Mouse (Mus musculus) hindbrain, embryonic 13.5 days (tissue): ENCODE measurements around the gene Hist1h4j. TPM values are rescaled to one million over a fixed set of nuclear protein-coding genes. Genes with fewer than 3 reads are reported as not detected.
"Not testable (repeated sequence)": the region's sequence is repeated elsewhere in the genome, so short reads cannot be mapped to it uniquely, and the experiment has no call there.

Experiments used
- ATAC-seq: fragments of 200-750 bp; cut with Nextera tagmentation; 2 replicates; pipeline ENCODE4 v1.8.0; 2017; ENCODE audit warnings: moderate TSS enrichment; ENCODE audit not compliant: low FRiP score
- H3K27ac ChIP-seq: fragments of 300-500 bp; sonication (generic); 2 replicates; pipeline ENCODE4 v1.5.1; 2015; ENCODE audit warnings: inconsistent platforms, mild to moderate bottlenecking, moderate library complexity
- H3K27me3 ChIP-seq: fragments of 300-500 bp; sonication (generic); 2 replicates; pipeline ENCODE4 v1.6.1; 2015; ENCODE audit warnings: mild to moderate bottlenecking, inconsistent platforms
- H3K36me3 ChIP-seq: fragments of 300-500 bp; sonication (generic); 2 replicates; pipeline ENCODE4 v1.6.1; 2015; ENCODE audit warnings: mild to moderate bottlenecking, inconsistent platforms
- H3K4me1 ChIP-seq: fragments of 300-500 bp; sonication (generic); replicated peaks from 2 replicates; pipeline ENCODE4 v1.6.1; 2015; ENCODE audit warnings: inconsistent platforms
- H3K4me2 ChIP-seq: fragments of 300-500 bp; sonication (generic); 2 replicates; pipeline ENCODE4 v1.6.1; 2015; ENCODE audit warnings: inconsistent platforms, mild to moderate bottlenecking, moderate library complexity
- H3K4me3 ChIP-seq: fragments of 300-500 bp; sonication (generic); 2 replicates; pipeline ENCODE4 v1.5.1; 2015; ENCODE audit warnings: mild to moderate bottlenecking, inconsistent platforms
- H3K9ac ChIP-seq: fragments of 300-500 bp; sonication (generic); 2 replicates; pipeline ENCODE4 v1.6.1; 2015; ENCODE audit warnings: mild to moderate bottlenecking, inconsistent platforms
- H3K9me3 ChIP-seq: fragments of 300-500 bp; sonication (generic); 2 replicates; pipeline ENCODE4 v1.6.1; 2016; ENCODE audit warnings: inconsistent platforms
- WGBS: fragments of 180-500 bp; shearing (Covaris S2); methylation state at CpG from one replicate; pipeline ENCODE4 v1.1.7; 2015; 5-methylcytosine and 5-hydroxymethylcytosine counted together
- polyA plus RNA-seq: library from polyadenylated mRNA; unstranded; fragments of >200 nt; fragmentation: Nextera tagmentation; extraction: Ambion mirVana; gene quantifications from 2 replicates; pipeline ENCODE4 v1.2.1, GENCODE M21; 2015

Gene Hist1h4j
- polyA plus RNA-seq, 1 experiment from 2014 or later, result 0.84 TPM

- Histone ChIP-seq H3K36me3 (no peaks in the 10 kb centered on the region), H3K27ac (no peak overlapping the region), H3K4me2 (no peak overlapping the region), H3K9me3 (no peaks in the 10 kb centered on the region), H3K4me1 (peaks cover 20% of the 10 kb centered on the region), H3K9ac (no peak overlapping the region), H3K4me3 (no peak overlapping the region), H3K27me3 (no peaks in the 10 kb centered on the region)
- 98% methylated on average over 1 of the region's 1 CpGs for WGBS
- no peak for ATAC-seq
These were observed 10.1 kb downstream of the Hist1h4j start for GRCm38 (mm10) chr13:21745006-21745405.

GRCm38 (mm10) chr13:21749387-21750158 is 14.7 kb downstream of the Hist1h4j start:
- ATAC-seq, result no peak
- peak overlapping the region; percentile 84 for H3K4me2 ChIP-seq
- peak overlapping the region; percentile 93 for H3K27ac ChIP-seq
- no peaks in the 10 kb centered on the region for H3K27me3 ChIP-seq
- WGBS, result 5% methylated on average over 5 of the region's 5 CpGs
- H3K9ac ChIP-seq, result peak overlapping the region; percentile 79
- H3K36me3 ChIP-seq, result no peaks in the 10 kb centered on the region
- H3K4me1 ChIP-seq, result peaks cover 34% of the 10 kb centered on the region
- no peaks in the 10 kb centered on the region for H3K9me3 ChIP-seq
- peak overlapping the region; percentile 57 for H3K4me3 ChIP-seq

GRCm38 (mm10) chr13:21750159-21751017 is 15.5 kb downstream of the Hist1h4j start, which contains the start of gene Hist1h4k:
TSS of gene Hist1h4k (minus strand) at chr13:21750505.
- Histone ChIP-seq H3K9ac (peak within 1 kb of the TSS; percentile 79), H3K4me3 (peak within 1 kb of the TSS; percentile 57), H3K27ac (peak within 1 kb of the TSS; percentile 93), H3K4me1 (peaks cover 37% of the 10 kb centered on the region), H3K4me2 (peak within 1 kb of the TSS; percentile 84)
- not testable (repeated sequence) for H3K27me3 ChIP-seq, H3K36me3 ChIP-seq, H3K9me3 ChIP-seq
- peak; percentile 87 for ATAC-seq
- under 1% methylated on average over 47 of the region's 56 CpGs for WGBS

GRCm38 (mm10) chr13:21751417-21751816 is 16.6 kb downstream of the Hist1h4j start:
- Histone ChIP-seq H3K4me1 (peaks cover 37% of the 10 kb centered on the region), H3K9me3 (no peaks in the 10 kb centered on the region), H3K36me3 (no peaks in the 10 kb centered on the region), H3K4me2 (no peak overlapping the region), H3K27me3 (no peaks in the 10 kb centered on the region), H3K27ac (no peak overlapping the region), H3K4me3 (no peak overlapping the region), H3K9ac (no peak overlapping the region)
- no peak for ATAC-seq

GRCm38 (mm10) chr13:21751827-21752226 is 17.0 kb downstream of the Hist1h4j start:
- Histone ChIP-seq H3K4me3 (no peak overlapping the region), H3K27ac (no peak overlapping the region), H3K9me3 (no peaks in the 10 kb centered on the region), H3K9ac (no peak overlapping the region), H3K36me3 (no peaks in the 10 kb centered on the region), H3K27me3 (no peaks in the 10 kb centered on the region), H3K4me2 (no peak overlapping the region), H3K4me1 (peaks cover 37% of the 10 kb centered on the region)
- no peak for ATAC-seq
- 82% methylated on average over 3 of the region's 3 CpGs for WGBS

GRCm38 (mm10) chr13:21752356-21752755 is 17.5 kb downstream of the Hist1h4j start:
- Histone ChIP-seq H3K4me1 (peaks cover 34% of the 10 kb centered on the region), H3K9me3 (no peaks in the 10 kb centered on the region), H3K4me3 (no peak overlapping the region), H3K27ac (0 out of 2 replicates have a peak overlapping the region, but pooled peaks have one; percentile 48), H3K36me3 (no peaks in the 10 kb centered on the region), H3K9ac (no peak overlapping the region), H3K27me3 (no peaks in the 10 kb centered on the region), H3K4me2 (0 out of 2 replicates have a peak overlapping the region, but pooled peaks have one; percentile 76)
- 51% methylated on average over 3 of the region's 3 CpGs for WGBS
- no peak for ATAC-seq

GRCm38 (mm10) chr13:21753051-21753523 is 18.2 kb downstream of the Hist1h4j start:
- WGBS, result 5% methylated on average over 10 of the region's 10 CpGs
- peaks cover 31% of the 10 kb centered on the region for H3K4me1 ChIP-seq
- no peak for ATAC-seq

GRCm38 (mm10) chr13:21753524-21754285 is 18.8 kb downstream of the Hist1h4j start, which contains the start of the genes Hist1h2ak and Hist1h2bn:
TSS of gene Hist1h2ak (minus strand) at chr13:21753827.
TSS of gene Hist1h2bn (plus strand) at chr13:21754123.
- Histone ChIP-seq H3K4me3 (peak within 1 kb of the TSS; percentile 44), H3K27ac (peak within 1 kb of the TSS; percentile 95), H3K4me2 (peak within 1 kb of the TSS; percentile 76), H3K9ac (peak within 1 kb of the TSS; percentile 74), H3K4me1 (peaks cover 28% of the 10 kb centered on the region)
- H3K9me3 ChIP-seq, H3K27me3 ChIP-seq, H3K36me3 ChIP-seq: not testable (repeated sequence)
- under 1% methylated on average over 46 of the region's 50 CpGs for WGBS
- peak; percentile 96 for ATAC-seq

More at GRCm38 (mm10) chr13:21753051-21753523, 18.2 kb downstream of the Hist1h4j start:
- Histone ChIP-seq H3K27me3 (no peaks in the 10 kb centered on the region), H3K4me2 (peak overlapping the region; percentile 76), H3K27ac (peak overlapping the region; percentile 95), H3K4me3 (peak overlapping the region; percentile 44), H3K9ac (peak overlapping the region; percentile 74), H3K9me3 (no peaks in the 10 kb centered on the region), H3K36me3 (no peaks in the 10 kb centered on the region)

GRCm38 (mm10) chr13:21754294-21755001 is 19.6 kb downstream of the Hist1h4j start:
- peak; percentile 9; the same call in 1 of the 2 replicates for ATAC-seq
- H3K9me3 ChIP-seq, H3K36me3 ChIP-seq, H3K27me3 ChIP-seq: not testable (repeated sequence)
- peak overlapping the region; percentile 76 for H3K4me2 ChIP-seq
- H3K9ac ChIP-seq, result peak overlapping the region; percentile 69
- H3K4me1 ChIP-seq, result peaks cover 21% of the 10 kb centered on the region
- peak overlapping the region; percentile 95 for H3K27ac ChIP-seq
- peak overlapping the region; percentile 44 for H3K4me3 ChIP-seq
- WGBS, result under 1% methylated on average over 17 of the region's 26 CpGs

- Histone ChIP-seq H3K9me3 (no peaks in the 10 kb centered on the region), H3K27ac (no peak overlapping the region), H3K27me3 (no peaks in the 10 kb centered on the region), H3K4me1 (peaks cover 17% of the 10 kb centered on the region), H3K9ac (no peak overlapping the region), H3K36me3 (no peaks in the 10 kb centered on the region), H3K4me3 (no peak overlapping the region), H3K4me2 (no peak overlapping the region)
- ATAC-seq, result no peak
- WGBS, result 64% methylated on average over 1 of the region's 1 CpGs
These were observed 20.8 kb downstream of the Hist1h4j start for GRCm38 (mm10) chr13:21755707-21756106.
